Mouse (Mus musculus) heart, postnatal 0 days (tissue): ENCODE measurements around the gene Shisa7.

ENCODE experiments used
- CTCF ChIP-seq: IDR thresholded peaks from 2 replicates; pipeline ENCODE4 v1.5.1; 2016; ENCODE audit warnings: antibody characterized with exemption, control low read depth, low read depth
- EP300 ChIP-seq: IDR thresholded peaks from 2 replicates; pipeline ENCODE4 v1.6.1; 2016; ENCODE audit warnings: antibody characterized with exemption, low read depth

DNA sequence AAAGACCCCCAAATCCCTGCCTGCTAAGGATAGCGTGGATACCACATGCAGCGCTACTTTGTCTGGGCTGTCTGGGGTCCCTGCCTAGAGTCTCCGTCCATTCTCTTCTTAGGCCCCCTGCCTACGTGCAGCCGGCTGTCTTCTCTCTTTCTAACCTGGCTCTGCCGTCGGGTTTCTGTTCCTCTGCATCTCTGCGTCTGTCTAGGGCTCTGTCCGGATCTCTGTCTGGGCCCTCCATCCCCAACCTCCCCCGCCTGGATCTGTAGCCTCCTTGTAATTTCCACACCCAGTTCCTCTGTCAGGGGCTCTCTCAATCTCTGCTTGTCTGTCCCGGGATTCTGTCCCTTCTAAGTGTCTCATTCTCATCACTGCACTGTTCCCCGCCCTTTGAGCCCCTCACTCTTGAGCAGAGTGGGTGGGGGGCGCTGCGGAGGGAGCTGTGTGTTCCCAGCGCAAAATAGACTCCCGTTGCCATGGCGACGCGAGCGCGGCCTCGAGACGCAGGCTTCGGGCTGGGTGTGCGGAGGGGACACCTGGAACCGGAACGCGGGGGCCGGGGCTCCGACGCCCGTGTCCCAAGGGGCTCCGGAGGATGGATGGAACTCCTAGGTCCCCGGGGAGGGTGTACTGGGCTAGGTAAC lies 772 bp downstream of the Shisa7 start:
- TF ChIP-seq CTCF (no peak), EP300 (no peak)
